Mouse (Mus musculus) B cell, adult 62 days (primary cell): ENCODE data around the gene Sigmar1. TPM values are rescaled to one million over a fixed set of nuclear protein-coding genes. Genes with fewer than 3 reads are reported as not detected.

Experiments
- total RNA-seq: library from RNA; stranded (reverse); gene quantifications from 4 replicates; pipeline ENCODE4 v1.2.4, GENCODE M21; 2023

Gene Sigmar1
- 18.1 to 24.9 TPM (median 18.9 TPM) in 4 replicates for total RNA-seq

DNA sequence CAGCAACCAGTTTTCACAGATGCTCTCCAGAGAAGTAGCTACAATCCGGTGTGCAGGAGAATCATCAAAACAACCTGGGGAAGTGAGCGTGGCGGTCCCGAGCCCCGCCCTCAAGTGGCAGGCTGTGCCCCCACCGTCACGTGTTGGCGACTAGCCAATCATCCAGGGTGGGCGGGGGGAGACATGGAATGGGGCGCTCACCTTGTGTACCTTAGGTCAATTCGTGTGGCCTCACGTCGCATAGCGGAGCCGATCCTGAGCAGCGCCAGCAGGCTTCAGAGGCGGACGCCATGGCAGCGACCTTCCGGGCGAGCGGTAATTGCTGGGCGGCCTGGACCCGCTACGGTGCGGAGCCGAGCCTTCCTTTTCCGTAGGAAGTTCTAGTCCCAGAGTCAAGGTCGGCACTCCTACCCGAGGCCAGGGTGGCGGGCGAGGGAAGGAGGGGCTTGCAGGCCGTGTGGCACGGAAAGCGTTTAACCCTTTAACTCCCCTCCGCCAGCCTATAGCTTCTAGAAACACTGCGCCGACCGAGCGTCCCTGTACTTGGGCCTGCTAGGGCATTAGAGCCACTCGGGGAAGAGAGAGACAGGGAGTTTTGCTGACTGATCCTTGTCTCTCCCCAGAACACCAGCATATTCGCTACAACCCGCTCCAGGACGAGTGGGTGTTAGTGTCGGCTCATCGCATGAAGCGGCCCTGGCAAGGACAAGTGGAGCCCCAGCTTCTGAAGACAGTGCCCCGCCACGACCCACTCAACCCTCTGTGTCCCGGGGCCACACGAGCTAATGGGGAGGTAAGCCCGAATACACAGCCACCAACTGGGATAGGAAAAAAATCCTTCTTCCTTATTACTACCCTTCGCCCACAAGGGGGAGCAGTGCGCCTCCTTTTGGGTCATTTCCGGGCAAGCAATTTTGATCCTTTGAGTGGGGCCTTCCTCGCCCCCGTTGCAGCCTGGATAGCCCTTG is at the start of gene Sigmar1:
Gene Sigmar1, minus strand, starts transcription at position 820 of the 968 bp plus-strand sequence.

DNA sequence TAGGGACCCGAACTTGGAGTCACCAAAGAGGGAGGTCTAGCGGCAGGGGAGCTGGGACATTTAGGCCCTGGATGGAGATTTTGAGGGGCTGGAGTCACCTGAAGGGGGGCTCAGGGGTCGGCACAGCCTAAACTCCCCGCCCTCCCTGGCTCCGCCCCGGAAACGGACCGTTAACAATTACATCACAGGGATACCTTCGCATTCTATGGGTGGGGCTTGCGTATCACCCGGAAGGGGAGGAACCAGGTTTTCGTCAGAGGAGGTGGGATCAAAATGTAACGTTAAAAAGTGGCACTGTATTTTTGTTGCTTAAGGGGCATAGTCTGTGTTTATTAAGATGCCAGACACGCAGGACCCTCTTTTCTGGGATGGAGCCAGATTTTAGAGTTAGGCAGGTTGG is 18.0 kb upstream of the Sigmar1 start, which contains the start of gene Ccl27a:
Gene Ccl27a, minus strand, starts transcription at position 246 of the 400 bp plus-strand sequence.

DNA sequence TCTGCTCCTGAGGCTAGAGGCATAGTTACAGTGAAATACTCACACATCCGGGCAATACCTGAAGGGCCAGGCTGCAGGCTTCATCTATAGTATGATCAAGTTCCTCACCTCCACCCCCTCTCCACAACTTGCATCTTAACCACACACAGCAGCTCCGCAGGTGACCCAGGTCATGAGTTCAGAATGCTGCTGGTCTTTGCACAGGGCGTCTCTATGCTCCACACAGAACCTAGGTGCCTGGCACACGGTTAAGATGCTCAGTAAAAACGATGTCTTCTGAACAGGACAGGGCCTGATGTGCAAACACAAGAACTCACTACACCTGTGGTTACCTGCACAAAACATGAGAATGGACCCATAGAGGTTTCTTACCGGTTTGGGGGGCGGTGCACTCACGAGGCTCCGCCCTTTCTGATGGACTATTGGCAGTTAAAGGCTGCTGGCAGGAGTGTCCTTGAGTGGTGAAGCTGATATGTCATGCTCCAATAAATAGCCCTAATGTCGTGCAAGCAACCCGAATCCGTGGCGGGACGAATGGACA is 1.1 kb downstream of the Sigmar1 start, which contains the start of gene Galt:
Gene Galt, plus strand, starts transcription at position 432 of the 541 bp plus-strand sequence.

DNA sequence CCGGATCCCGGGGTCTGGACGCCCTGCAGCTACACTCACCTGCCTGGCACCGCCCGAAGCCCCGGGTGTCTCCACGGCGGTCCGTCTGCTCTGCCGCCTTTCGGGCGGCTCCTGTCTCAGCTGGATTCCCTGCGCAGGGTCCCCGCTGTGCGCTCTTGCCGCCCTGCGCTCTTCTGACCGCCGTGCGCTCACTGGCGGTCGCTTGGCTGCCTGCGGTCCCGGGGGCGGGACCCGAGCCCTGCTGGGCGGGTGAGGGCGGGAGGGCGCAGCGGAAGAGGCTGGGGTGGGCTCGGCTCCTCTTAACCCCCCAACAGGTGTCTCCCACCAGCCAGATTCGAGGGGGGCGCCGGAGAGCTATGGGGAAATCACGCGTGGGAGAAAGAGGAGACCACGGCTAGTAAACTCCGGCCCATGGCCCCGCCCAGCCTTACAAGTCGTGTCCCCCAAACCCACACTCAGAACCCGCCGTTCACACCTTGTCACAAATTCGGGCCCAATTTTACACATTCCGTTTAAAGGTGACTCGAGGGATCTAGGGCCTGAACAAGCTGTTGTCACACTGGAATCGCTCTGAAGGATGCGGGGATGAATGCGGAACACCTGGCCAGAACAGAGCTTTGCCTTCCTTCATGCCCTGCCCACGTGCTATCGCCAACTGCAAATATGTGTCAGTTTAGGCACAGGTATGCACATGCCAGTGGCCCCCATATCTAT is 24.7 kb downstream of the Sigmar1 start, which contains the start of gene Arid3c:
Gene Arid3c, minus strand, starts transcription at position 91 of the 714 bp plus-strand sequence.

DNA sequence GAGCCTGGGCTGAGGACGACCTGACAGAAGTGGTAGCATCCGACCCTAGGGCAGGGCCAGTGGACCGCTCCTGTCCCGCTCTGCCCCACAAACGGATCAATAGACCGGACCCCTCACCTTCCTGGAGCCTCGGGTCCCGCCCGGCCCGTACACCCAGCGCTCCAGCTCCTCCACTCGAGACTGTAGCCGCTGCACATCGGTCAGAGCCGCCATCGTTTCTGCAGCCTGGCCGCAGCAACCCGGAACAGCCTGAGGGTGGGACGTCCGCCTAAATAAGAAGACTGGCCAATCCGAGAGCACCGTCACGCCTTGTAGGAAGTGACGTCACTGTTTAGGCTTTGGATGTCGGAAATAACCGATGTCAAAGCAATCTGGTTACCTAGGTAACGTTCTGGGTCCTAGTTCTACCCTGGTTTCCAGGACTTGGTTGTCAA is 33.0 kb downstream of the Sigmar1 start, which contains the start of gene Dctn3:
Gene Dctn3, minus strand, starts transcription at position 253 of the 434 bp plus-strand sequence.

DNA sequence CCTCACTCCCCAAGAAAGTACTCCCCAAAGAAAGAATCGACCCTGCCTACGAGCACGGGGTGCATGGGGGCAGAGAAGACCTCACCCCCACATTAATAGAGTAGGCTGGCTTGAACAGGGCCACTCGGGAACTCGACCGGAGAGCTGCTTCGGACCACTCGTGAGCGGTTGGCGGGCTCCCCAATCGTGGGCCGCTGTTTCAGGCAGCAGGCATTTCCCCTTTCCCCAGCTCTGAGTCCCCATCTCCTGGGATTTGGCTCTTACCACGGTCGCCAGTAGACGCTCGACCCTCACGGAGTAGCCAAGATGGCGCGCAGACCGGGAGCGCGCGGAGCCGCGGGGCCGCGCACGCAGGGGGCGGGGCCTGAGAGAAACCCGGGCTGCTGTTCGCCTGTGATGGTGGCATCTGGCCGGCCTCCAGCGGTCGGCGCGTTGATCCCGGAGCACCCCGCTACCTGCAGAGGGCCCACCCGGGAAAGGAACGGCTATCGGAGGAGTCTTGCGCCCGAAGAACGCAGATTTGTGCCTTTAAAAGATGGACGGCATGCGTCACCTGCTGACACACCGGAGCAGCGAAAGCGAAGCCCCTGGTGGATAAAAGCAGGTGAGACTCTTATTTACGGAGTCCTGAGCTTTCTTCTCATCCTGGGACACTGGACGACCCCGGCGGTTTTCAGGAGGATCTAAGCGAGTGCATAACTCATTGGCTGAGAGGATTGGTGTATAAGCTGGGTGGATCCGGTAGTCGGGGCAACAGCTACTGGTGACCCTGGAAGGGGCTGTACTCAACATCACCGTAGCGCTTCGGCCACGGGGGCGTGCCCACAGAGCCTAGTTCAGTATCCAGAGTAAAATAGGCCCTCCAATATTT is 42.5 kb downstream of the Sigmar1 start, which contains the start of gene Rpp25l:
Gene Rpp25l, minus strand, starts transcription at position 338 of the 871 bp plus-strand sequence.

DNA sequence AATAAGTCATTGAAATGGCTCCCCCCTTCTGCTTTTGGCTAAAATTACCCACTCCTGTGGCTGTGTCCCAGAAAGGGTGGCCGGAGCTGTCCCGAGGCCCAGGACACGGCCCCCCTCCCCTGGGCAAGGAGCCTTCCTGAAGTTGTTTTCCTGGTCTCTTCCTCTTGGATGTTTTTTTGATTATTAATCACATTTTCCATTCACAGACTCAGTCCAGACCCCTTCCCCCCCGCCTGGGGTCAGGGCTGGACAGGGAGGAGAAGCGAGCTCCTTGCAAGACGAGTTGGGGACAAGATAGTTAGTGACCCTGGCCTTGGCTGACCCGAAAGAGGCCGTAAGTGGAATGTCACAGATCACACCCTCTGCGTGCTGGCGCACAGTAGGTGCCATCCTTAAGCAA is 56.2 kb downstream of the Sigmar1 start, which contains the start of gene Il11ra1:
Gene Il11ra1, plus strand, starts transcription at position 207 of the 400 bp plus-strand sequence.

DNA sequence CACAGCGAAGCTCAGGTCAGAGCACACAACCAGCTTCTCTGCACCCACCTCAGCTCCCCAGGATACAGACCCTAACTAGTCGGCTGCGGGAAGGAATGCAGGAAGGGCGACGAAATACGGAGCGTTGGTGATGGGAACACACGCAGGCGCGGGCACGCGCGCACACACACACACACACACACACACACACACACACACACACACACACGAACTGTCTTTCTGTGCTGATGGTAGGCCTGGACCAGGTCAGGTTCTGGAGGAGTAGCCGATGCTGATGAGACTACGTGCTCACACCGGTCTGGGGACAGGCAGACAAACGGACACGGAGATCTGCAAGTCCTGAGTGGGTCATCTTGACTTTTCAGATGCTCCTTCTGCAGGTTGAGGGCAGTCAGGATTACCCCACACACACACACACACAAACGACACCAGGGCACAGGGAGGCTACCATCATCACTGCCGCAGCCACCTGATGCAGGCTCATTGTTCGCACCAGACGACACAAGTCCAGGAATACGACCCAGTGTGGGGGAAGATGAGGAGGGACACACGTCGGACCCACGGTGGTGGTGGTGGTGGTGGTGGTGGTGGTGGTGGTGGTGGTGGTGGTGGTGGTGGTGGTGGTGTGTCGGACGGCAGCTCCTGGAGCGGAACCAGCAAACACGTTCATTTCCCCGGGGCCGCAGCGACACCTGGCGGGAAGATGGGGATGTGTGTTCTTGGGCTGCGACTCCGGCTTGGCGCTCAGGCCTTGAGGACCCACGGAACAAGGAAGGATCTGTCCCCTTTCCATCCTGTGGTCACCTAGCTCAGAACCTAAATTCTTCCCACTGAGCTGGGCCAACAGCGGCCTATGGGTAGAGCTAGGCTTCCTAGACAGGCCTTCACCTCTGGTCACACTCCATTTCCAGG is 58.8 kb downstream of the Sigmar1 start, which contains the start of gene Cntfr:
Gene Cntfr, minus strand, starts transcription at position 160 of the 912 bp plus-strand sequence.

Other genes starting within 250 kb of the Sigmar1 start
- gene 1110017D15Rik, start 238.8 kb downstream of the Sigmar1 start, total RNA-seq: not detected in 4 replicates
- 9.9 to 18.5 TPM (median 12.2 TPM) in 4 replicates for gene Fam219a, start 186.6 kb downstream of the Sigmar1 start, total RNA-seq
- gene Dnaic1, start 186.4 kb downstream of the Sigmar1 start, total RNA-seq: not detected in 4 replicates
- not detected in 4 replicates for gene Enho, start 115.8 kb downstream of the Sigmar1 start, total RNA-seq
- 0.91 TPM in 1 of 4 replicates, not detected in the others for gene Cntfr, start 59.1 kb downstream of the Sigmar1 start, total RNA-seq
- gene Il11ra1, start 56.2 kb downstream of the Sigmar1 start, total RNA-seq: 11.5 to 22.2 TPM (median 15.4 TPM) in 4 replicates
- gene Rpp25l, start 42.6 kb downstream of the Sigmar1 start, total RNA-seq: 26.3 to 37.7 TPM (median 33.0 TPM) in 4 replicates
- gene Dctn3, start 33.0 kb downstream of the Sigmar1 start, total RNA-seq: 59.8 to 70.4 TPM (median 62.9 TPM) in 4 replicates
- not detected in 4 replicates for gene Arid3c, start 25.0 kb downstream of the Sigmar1 start, total RNA-seq
- 47.7 to 60.8 TPM (median 56.0 TPM) in 4 replicates for gene Galt, start 929 bp downstream of the Sigmar1 start, total RNA-seq
- gene Ccl27a, start 18.1 kb upstream of the Sigmar1 start, total RNA-seq: 11.6 to 19.3 TPM (median 15.5 TPM) in 4 replicates
- not detected in 4 replicates for gene Gm21541, start 147.5 kb upstream of the Sigmar1 start, total RNA-seq
- 0.86 to 3.6 TPM (median 2.4 TPM) in 4 replicates for gene Gm20878, start 185.4 kb upstream of the Sigmar1 start, total RNA-seq
- gene Fam205a4, start 209.9 kb upstream of the Sigmar1 start, total RNA-seq: not detected in 4 replicates